Mouse (Mus musculus) neural tube, embryonic 11.5 days (tissue): Measurements from ENCODE around the gene Bok. TPM values are rescaled to one million over a fixed set of nuclear protein-coding genes. Genes with fewer than 3 reads are reported as not detected.
"Not testable (repeated sequence)": the region's sequence is repeated elsewhere in the genome, so short reads cannot be mapped to it uniquely, and the experiment has no call there.

Source experiments
- ATAC-seq: fragments of 200-750 bp; cut with Nextera tagmentation; 2 replicates; pipeline ENCODE4 v1.8.0; 2017; ENCODE audit warnings: moderate number of reproducible peaks, mild to moderate bottlenecking, moderate TSS enrichment, moderate library complexity; ENCODE audit not compliant: insufficient read depth, low FRiP score, low TSS enrichment
- DNase-seq: peaks from one replicate; pipeline ENCODE4 v3.0.0-alpha.2; 2015; ENCODE audit warnings: low spot score
- H3K27ac ChIP-seq: fragments of 300-500 bp; sonication (generic); 2 replicates; pipeline ENCODE4 v1.5.1; 2014; ENCODE audit warnings: low read depth, mild to moderate bottlenecking, low read length
- H3K27me3 ChIP-seq: fragments of 300-500 bp; sonication (generic); 2 replicates; pipeline ENCODE4 v1.6.1; 2014; ENCODE audit warnings: mild to moderate bottlenecking, low read length, mixed read lengths; ENCODE audit not compliant: control insufficient read depth, insufficient read depth
- H3K36me3 ChIP-seq: fragments of 300-500 bp; sonication (generic); 2 replicates; pipeline ENCODE4 v1.6.1; 2014; ENCODE audit warnings: mild to moderate bottlenecking, low read length, moderate library complexity, mixed read lengths; ENCODE audit not compliant: control insufficient read depth, insufficient read depth
- H3K4me1 ChIP-seq: fragments of 300-500 bp; sonication (generic); 2 replicates; pipeline ENCODE4 v1.6.1; 2014; ENCODE audit warnings: low read length, mixed read lengths; ENCODE audit not compliant: control insufficient read depth, insufficient read depth
- H3K4me2 ChIP-seq: fragments of 300-500 bp; sonication (generic); 2 replicates; pipeline ENCODE4 v1.6.1; 2014; ENCODE audit warnings: low read depth, mild to moderate bottlenecking, moderate library complexity
- H3K4me3 ChIP-seq: fragments of 300-500 bp; sonication (generic); 2 replicates; pipeline ENCODE4 v1.5.1; 2014; ENCODE audit warnings: low read depth, low read length
- H3K9ac ChIP-seq: fragments of 300-500 bp; sonication (generic); 2 replicates; pipeline ENCODE4 v1.6.1; 2014; ENCODE audit warnings: mild to moderate bottlenecking, low read length
- H3K9me3 ChIP-seq: fragments of 300-500 bp; sonication (generic); 2 replicates; pipeline ENCODE4 v1.6.1; 2016; ENCODE audit warnings: low read length; ENCODE audit not compliant: control insufficient read depth
- WGBS: fragments of 180-500 bp; shearing (Covaris S2); extraction: QIAGEN DNeasy Blood & Tissue Kit; methylation state at CpG from one replicate; pipeline ENCODE4 v1.1.7; 2014; 5-methylcytosine and 5-hydroxymethylcytosine counted together
- polyA plus RNA-seq: library from polyadenylated mRNA; unstranded; fragments of >200 nt; fragmentation: Nextera tagmentation; extraction: Ambion mirVana; gene quantifications from 2 replicates; pipeline ENCODE4 v1.2.1, GENCODE M21; 2014

Bok gene
- polyA plus RNA-seq, 1 experiment from 2014 or later, result 32.3 TPM

DNA sequence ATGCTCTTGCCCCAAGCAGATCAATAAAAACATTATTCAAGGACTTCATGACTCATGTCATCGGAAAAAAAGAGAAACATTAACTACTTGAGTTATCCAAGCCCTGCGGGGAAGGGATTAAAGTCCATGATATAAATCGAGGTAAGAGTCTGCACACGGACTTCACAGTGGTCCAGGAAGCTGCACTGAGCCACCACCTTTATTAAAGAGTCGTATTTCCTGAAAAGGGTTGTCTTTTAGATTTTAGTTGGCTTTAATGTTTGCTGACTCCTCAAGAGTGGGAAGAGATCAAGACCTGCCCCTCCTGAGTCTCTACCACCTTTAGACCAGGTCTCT, 28.5 kb upstream of the Bok start:
- H3K4me3 ChIP-seq, result no peak overlapping the region
- H3K9me3 ChIP-seq, result no peaks in the 10 kb centered on the region
- DNase-seq (no peak), ATAC-seq (no peak)
- no peak overlapping the region for H3K27ac ChIP-seq
- H3K27me3 ChIP-seq, result no peaks in the 10 kb centered on the region
- H3K36me3 ChIP-seq, result no peaks in the 10 kb centered on the region
- no peak overlapping the region for H3K9ac ChIP-seq
- WGBS, result 87% methylated on average over 5 of the region's 5 CpGs
- no peak overlapping the region for H3K4me2 ChIP-seq
- H3K4me1 ChIP-seq, result no peaks in the 10 kb centered on the region

DNA sequence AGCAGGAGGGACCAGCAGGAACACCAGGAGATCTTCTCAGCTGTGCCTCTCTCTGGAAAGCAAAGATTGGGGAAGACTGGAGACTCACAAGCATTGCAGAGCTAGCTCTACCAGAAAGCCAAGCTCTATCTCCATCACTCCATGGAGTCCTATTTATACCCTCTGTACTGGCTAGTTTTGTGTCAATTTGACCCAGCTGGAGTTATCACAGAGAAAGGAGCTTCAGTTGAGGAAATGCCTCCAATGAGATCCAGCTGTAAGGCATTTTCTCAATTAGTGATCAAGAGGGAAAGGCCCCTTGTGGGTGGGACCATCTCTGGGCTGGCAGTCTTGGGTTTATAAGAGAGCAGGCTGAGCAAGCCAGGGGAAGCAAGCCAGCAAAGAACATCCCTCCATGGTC, 26.9 kb upstream of the Bok start, which contains the start of gene Stk25:
Stk25 (minus strand) TSS at position 101 of the 400 bp plus-strand sequence.
- not testable (repeated sequence) for H3K9me3 ChIP-seq, H3K9ac ChIP-seq, H3K4me1 ChIP-seq, ATAC-seq, H3K36me3 ChIP-seq, H3K27ac ChIP-seq, DNase-seq, H3K4me3 ChIP-seq, H3K4me2 ChIP-seq, H3K27me3 ChIP-seq

DNA sequence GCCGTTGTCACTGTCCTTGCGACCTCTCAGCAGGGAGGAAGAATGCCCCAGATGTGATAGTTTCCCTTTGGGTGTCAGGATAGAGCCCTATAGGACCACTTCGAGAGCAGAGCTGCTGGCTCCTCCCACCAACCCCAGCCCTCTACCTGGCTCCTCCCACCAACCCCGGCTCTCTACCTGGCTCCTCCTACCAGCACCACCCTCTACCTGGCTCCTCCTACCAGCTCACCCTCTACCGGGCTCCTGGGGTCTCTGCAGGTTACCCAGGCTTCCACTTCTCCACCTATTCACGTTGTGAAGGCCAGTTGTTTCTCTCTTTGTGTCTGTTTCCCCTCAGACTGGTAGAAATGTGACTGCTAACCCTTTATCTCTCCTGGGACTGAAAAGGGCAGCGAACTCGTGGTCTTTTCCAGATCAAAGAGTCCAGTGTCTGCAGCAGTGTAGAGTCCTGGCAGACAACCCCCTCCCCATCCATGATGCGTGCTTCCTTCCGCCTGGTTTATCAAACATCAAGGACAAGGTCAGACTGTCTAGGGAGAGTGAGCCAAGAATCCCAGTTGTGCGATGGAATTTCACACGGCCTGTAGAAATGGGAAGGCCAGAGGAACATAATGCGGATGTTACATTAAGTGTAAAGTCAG, 17.6 kb upstream of the Bok start:
- ATAC-seq (no peak), DNase-seq (peak; percentile 32)
- Histone ChIP-seq H3K4me3 (no peak overlapping the region), H3K4me1 (0 out of 2 replicates have a peak, but pooled peaks cover 4% of the 10 kb centered on the region), H3K27ac (no peak overlapping the region), H3K9ac (no peak overlapping the region), H3K9me3 (no peaks in the 10 kb centered on the region), H3K27me3 (no peaks in the 10 kb centered on the region), H3K4me2 (no peak overlapping the region), H3K36me3 (no peaks in the 10 kb centered on the region)
- 25% methylated on average over 13 of the region's 13 CpGs for WGBS

DNA sequence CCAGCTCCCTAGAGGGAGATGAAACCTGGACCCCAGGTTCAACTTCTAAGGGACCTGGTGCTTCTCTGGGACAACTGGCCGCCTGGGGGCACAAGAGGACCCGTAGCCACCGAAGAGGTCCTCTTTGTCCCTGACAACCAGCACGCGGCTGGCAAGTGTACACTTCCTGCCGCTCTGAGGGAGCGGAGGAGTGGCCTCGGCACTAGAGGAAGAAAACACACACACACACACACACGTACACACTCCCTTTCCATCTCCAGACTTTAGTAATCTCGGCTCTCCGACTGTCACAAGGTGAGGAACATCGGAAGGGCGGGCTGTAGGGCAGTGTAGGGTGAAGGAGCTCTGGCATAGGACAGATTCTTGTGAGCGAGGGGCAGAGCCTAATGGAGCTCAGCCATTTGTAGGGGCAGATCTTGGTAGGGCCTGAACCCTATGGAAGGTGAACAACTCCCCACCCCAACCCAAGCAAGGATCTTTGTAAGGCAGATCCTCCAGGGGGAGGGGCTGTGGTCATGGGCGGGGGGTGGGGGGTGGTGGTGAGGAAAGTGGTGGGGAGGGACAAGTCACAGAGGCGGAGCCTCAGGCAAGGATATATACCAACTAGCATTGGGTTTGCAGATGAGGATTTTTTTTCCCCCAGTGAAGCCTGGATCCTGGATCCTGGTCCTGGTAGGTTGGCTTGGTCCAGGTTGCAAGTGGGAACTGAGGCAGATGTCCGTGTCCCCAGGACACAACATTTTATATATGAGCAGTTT, 16.5 kb upstream of the Bok start:
- WGBS, result 12% methylated on average over 17 of the region's 17 CpGs
- Histone ChIP-seq H3K4me2 (peak overlapping the region; percentile 47), H3K27ac (peak overlapping the region; percentile 11; the same call in 1 of the 2 replicates), H3K36me3 (no peaks in the 10 kb centered on the region), H3K27me3 (no peaks in the 10 kb centered on the region), H3K9ac (peak overlapping the region; percentile 52), H3K4me3 (peak overlapping the region; percentile 19), H3K4me1 (0 out of 2 replicates have a peak, but pooled peaks cover 4% of the 10 kb centered on the region), H3K9me3 (no peaks in the 10 kb centered on the region)
- ATAC-seq (peak; percentile 86), DNase-seq (peak; percentile 80)

DNA sequence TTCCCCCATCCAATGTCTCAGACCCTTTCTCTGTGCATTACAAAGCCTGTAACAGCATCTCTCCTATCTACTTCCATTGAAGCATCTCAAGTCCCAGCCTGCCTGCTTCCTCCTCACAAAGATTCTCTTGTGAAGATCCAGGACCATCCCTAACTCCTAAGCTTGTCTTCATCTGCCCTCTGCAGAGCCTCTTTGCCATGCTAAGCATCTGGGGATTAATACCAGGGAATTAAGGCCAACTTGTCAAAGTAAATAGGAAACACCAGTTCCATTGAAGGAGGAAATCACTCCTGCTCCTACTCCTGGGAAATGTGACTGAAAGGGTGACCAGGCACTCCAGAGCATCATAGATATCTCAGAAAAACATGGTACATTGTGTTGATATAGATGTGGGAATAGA, 15.5 kb upstream of the Bok start:
- Histone ChIP-seq H3K9me3 (no peaks in the 10 kb centered on the region), H3K27me3 (no peaks in the 10 kb centered on the region), H3K4me3 (no peak overlapping the region), H3K36me3 (no peaks in the 10 kb centered on the region), H3K4me2 (no peak overlapping the region), H3K4me1 (0 out of 2 replicates have a peak, but pooled peaks cover 4% of the 10 kb centered on the region), H3K27ac (no peak overlapping the region), H3K9ac (no peak overlapping the region)
- no peak for ATAC-seq
- no peak for DNase-seq

DNA sequence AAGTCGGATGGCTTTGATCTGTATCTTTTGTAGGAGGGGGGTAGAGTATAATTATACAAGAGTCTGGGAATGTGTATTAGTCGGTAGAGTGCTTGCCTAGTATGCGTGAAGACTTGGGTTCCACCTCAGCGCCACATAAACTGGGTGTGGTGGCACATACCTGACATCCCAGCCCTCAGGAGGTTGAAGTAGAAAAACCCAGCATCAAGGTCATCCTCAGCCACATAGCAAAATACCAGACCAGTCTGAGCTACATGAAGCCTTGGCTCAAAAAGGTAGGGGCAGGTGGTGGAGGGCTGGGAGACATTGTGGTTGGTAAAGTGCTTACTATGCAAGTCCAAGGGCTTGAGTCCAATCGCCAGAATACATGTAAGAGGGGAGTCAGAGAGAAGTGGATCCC, 12.8 kb upstream of the Bok start:
- Histone ChIP-seq H3K4me1 (0 out of 2 replicates have a peak, but pooled peaks cover 4% of the 10 kb centered on the region), H3K4me3 (no peak overlapping the region), H3K27me3 (no peaks in the 10 kb centered on the region), H3K9me3 (no peaks in the 10 kb centered on the region), H3K27ac (no peak overlapping the region), H3K36me3 (no peaks in the 10 kb centered on the region), H3K4me2 (no peak overlapping the region), H3K9ac (no peak overlapping the region)
- DNase-seq (no peak), ATAC-seq (no peak)
- WGBS, result 93% methylated on average over 5 of the region's 5 CpGs

DNA sequence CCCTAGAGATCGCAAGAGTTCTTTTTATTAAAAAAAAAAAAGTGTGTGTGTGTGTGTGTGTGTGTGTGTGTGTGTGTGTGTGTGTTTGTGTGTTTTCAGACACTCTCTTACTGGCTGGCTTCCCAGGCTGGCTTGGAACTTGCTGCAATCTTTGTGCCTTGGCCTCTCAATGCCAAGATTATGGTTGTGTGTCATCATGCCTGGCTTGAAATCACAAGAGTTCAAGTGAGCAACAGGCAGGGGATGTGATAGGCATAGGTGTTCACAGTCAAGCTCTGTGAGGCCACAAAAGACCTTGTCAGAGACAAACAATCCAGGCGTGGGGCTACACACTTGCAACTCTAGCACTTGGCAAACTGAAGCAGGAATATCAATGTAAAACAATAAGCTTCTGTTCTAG, 7.1 kb upstream of the Bok start:
- WGBS, result 72% methylated on average over 2 of the region's 2 CpGs
- ATAC-seq (no peak), DNase-seq (no peak)

DNA sequence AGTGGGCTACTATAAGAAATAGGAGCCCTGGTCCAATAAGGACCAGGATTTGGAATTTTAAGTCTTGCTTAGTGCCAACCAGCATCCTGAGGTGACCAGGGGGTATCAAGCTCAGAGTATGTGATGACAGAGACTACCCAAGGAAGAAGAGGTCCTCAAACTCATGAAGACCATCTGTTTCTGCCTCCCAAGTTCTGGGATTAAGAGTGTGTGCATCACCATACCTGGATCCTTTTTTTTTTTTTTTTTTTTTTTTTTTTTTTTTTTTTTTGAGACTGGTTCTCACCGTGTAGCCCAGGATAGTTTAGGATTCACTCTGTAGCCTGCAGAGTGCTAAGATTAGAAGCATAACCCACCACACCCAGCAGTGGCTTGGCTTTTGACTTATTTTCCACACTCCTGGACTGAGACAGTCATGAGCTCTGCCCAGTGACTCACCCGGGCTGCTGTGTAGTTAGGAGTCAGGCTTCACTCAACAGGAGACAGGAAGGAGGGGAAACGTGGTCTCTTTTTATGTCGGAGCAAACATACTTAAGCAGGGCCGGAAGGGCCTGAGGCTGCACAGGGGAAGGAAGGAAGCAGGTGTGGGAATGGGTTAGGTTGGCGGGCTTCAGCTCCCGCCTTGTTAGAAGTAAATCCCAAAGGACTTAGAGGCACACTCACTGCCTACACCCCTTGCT, 5.4 kb upstream of the Bok start:
- ATAC-seq (no peak), DNase-seq (no peak)
- Histone ChIP-seq H3K27me3 (0 out of 2 replicates have a peak, but pooled peaks cover 2% of the 10 kb centered on the region), H3K4me1 (no peaks in the 10 kb centered on the region), H3K4me3 (no peak overlapping the region), H3K9me3 (no peaks in the 10 kb centered on the region), H3K9ac (no peak overlapping the region), H3K36me3 (no peaks in the 10 kb centered on the region), H3K27ac (no peak overlapping the region), H3K4me2 (no peak overlapping the region)
- 67% methylated on average over 7 of the region's 7 CpGs for WGBS

More for the DNA sequence above, 7.1 kb upstream of the Bok start:
- no peak overlapping the region for H3K9ac ChIP-seq
- H3K36me3 ChIP-seq, result no peaks in the 10 kb centered on the region
- H3K9me3 ChIP-seq, result no peaks in the 10 kb centered on the region
- H3K27me3 ChIP-seq, result no peaks in the 10 kb centered on the region
- H3K4me3 ChIP-seq, result no peak overlapping the region
- H3K27ac ChIP-seq, result no peak overlapping the region
- H3K4me1 ChIP-seq, result no peaks in the 10 kb centered on the region
- no peak overlapping the region for H3K4me2 ChIP-seq
